Mouse (Mus musculus) embryonic fibroblast, embryonic 13.5 days (primary cell): ENCODE measurements around the gene Ddx43. TPM values are rescaled to one million over a fixed set of nuclear protein-coding genes. Genes with fewer than 3 reads are reported as not detected.
"Not testable (repeated sequence)": the region's sequence is repeated elsewhere in the genome, so short reads cannot be mapped to it uniquely, and the experiment has no call there.

Experiments
- H3K27ac ChIP-seq: 2 replicates; pipeline ENCODE4 v1.5.1; 2012; ENCODE audit warnings: low read length, control low read depth, inconsistent platforms; ENCODE audit not compliant: insufficient read depth
- H3K4me1 ChIP-seq: 2 replicates; pipeline ENCODE4 v1.6.1; 2011; ENCODE audit warnings: low read length; ENCODE audit not compliant: control insufficient read depth, insufficient read depth
- H3K4me3 ChIP-seq: 2 replicates; pipeline ENCODE4 v1.5.1; 2011; ENCODE audit warnings: mild to moderate bottlenecking, control low read depth, low read length; ENCODE audit not compliant: insufficient read depth
- CTCF ChIP-seq: IDR thresholded peaks from 2 replicates; pipeline ENCODE4 v1.5.1; 2011; ENCODE audit warnings: mild to moderate bottlenecking, control low read depth, low read length, moderate library complexity, borderline replicate concordance; ENCODE audit not compliant: insufficient read depth
- POLR2A ChIP-seq: IDR thresholded peaks from 2 replicates; pipeline ENCODE4 v1.6.1; 2011; ENCODE audit warnings: low read depth, mild to moderate bottlenecking, control low read depth, low read length, moderate library complexity
- polyA plus RNA-seq: library from polyadenylated mRNA; stranded (reverse); fragments of >200 nt; gene quantifications from 2 replicates; pipeline ENCODE4 v1.2.4, GENCODE M21; 2011; ENCODE audit warnings: low read depth; ENCODE audit not compliant: missing spikeins, insufficient read length

Ddx43 gene
- polyA plus RNA-seq, 1 experiment: 0.47 TPM

DNA sequence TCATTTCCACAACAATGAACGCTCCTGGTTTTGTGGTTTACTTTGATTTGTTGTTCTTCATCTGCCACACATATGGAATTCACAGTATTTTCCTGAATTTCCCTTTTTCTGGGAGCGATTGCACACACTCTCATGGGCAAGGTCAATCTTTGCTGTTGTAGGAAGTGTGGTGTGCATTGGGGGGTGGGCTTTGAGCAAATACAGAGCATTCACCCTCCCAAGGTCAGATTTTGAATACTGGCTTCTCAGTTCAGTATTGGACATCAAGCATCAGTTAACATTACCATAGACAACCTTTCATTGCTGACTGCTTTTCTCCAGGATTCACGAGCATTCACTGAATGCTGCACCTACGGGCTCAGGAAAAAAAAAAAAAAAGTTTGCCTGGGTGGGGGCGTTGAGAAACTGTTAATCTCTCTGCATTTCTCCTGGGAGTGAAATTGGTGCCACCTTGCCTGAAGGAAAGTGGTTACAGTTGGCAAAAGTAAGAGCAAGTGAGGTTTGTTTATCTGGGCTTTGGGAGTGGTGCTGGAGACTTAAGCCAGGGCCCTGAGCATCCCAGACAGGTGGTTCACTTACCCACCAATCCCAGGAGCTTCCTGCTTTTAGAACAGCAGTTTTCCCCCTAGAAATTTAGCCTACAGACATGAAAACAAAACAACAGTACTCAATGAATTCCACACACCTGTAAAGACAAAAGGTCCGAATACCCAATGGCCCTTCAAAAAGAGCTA, 35.7 kb upstream of the Ddx43 start:
- H3K4me3 ChIP-seq: no peak overlapping the region
- H3K4me1 ChIP-seq: no peaks in the 10 kb centered on the region
- TF ChIP-seq CTCF: no peak
- TF ChIP-seq POLR2A: no peak
- no peak overlapping the region for H3K27ac ChIP-seq

DNA sequence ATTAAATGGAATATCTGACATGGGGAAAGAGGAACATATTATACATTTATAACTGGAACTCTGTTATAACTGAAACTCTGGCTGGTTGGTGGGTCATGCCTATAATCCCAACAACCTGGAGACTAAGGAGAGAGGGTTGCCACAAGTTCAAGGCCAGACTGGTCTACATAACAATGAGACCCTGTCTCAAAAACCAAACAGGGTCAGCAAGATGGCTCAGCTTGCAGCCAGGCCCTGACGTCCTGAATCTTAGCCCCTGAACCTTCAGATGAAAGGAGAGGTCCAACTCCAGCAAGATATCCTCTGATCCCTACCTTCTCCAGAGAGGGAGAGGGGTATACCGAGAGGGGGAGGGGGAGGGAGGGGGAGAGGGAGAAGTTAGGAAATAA, 35.1 kb upstream of the Ddx43 start:
- Histone ChIP-seq H3K4me1 (no peaks in the 10 kb centered on the region), H3K4me3 (no peak overlapping the region), H3K27ac (no peak overlapping the region)
- TF ChIP-seq POLR2A: no peak
- TF ChIP-seq CTCF: no peak

DNA sequence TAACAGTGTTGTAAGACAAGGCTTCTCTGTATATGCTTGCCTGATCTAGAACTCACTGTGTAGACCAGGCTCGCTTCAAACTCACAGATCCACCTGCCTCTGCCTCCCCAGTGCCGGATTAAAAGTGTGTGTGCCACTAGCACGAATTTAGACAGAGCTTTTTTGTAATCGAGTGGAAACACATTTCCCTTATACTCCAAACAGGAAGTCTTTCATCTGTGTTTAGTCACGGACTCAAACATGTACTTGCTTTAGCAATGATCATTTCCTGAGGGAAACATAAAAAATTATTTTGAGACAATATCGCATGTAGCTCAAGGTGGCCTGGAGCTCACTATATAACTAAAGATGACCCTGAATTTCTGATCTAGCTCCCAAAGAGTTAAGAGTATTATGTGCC, 32.2 kb upstream of the Ddx43 start:
- no peak overlapping the region for H3K27ac ChIP-seq
- H3K4me3 ChIP-seq: no peak overlapping the region
- H3K4me1 ChIP-seq: no peaks in the 10 kb centered on the region
- no peak for TF ChIP-seq POLR2A
- no peak for TF ChIP-seq CTCF

DNA sequence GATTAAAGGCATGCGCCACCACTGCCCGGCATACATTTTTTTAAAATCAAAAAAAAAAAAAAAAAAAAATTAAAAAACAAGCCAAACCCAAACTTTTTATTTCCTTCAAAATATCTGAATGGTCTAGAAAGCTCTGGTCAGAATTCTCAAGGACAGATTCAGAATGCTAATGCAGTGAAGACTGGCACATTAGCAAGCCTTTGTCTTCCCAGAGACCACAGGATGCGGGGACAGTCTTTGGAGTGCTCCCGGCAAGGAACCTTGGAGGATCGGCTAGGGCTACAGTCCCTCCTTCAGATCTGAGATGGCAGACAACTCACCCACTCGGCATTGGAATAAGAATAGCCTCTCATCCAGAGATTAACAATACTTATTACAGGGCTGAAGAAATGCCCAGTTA, 30.9 kb upstream of the Ddx43 start:
- no peaks in the 10 kb centered on the region for H3K4me1 ChIP-seq
- TF ChIP-seq CTCF: no peak
- no peak for TF ChIP-seq POLR2A
- no peak overlapping the region for H3K27ac ChIP-seq
- H3K4me3 ChIP-seq: no peak overlapping the region

DNA sequence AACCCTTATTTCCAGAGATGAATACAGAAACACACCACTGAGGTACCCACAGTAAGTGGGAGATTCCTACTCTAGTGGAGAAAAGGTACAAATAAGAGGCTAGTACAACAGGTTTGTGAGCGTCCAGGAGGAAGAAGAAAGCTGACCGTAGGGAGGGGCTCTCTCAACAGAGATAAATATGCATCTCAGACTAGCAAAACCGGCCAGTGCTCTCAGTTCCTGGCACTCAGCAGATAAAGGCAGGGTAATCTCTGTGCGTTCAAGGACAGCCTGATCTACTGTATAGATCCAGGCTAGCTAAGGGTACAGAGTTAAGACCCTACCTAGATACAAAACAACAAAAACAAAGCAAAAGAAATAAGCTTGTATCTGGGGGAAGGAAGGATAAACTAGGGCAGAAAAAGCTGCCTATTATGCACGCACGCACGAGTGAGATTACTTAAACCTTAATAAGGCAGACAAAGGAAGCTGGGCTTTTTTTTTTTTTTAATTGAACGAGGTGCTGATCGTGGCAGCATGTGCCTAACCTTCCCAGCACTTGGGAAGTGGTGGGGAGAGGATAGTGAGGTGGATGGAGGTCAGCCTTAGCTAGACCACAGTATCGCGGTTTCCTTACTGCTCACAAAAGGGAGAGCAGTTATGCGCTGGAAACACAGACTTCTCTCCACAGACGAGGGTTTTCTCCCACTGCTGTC, 29.6 kb upstream of the Ddx43 start:
- no peaks in the 10 kb centered on the region for H3K4me1 ChIP-seq
- TF ChIP-seq POLR2A (no peak), CTCF (no peak)
- H3K27ac ChIP-seq: no peak overlapping the region
- no peak overlapping the region for H3K4me3 ChIP-seq

DNA sequence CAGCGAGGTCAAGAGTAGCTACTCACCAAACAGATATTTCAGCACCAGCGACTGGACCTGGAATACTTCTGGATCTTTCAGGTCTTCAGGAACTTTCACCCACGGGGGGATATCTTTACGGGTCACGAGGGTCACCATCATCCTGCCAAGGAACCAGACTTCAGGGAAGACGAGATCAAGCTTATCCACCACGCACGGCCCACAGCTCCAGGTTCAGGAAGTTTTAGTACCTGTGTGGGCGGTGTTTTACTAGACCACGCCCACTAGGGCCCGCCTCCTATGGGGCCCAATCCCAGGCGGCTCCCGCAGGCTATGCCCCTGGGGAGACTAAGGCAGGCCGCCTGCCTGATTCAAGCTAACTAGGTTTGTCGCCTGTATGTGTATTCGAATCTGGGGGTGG, 27.6 kb upstream of the Ddx43 start, which contains the start of gene Dppa5a:
Gene Dppa5a, minus strand, starts transcription at position 219 of the 400 bp plus-strand sequence.
- not testable (repeated sequence) for H3K4me3 ChIP-seq, H3K27ac ChIP-seq

DNA sequence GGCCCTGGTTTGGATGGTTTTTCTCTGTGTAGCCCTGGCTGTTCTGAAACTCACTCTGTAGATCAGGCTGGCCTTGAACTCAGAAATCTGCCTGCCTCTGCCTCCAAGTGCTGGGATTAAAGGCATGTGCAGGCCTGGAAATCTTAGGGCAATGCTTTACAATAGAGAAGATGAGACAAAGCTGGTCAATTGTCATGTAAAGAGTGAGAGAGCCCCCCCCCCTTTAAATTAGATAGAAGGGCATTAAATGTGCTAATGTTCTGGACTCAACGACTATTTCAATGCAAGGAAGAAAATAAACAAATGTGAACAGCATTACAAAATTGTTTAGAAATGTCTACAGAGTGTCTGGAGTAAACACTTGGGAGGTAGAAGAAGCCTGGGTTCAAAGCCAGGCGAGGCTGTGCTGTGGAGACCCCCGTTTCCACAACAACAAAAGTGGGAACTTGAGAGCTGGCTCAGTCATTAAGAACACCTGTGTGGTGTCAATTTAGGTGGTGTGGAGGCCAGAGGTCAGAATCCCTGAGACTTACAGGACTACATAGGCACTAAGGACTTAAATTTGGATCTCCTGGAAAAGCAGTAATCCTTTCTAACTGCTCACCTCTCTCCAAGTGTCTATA, 26.8 kb upstream of the Ddx43 start:
- no peak for TF ChIP-seq CTCF
- TF ChIP-seq POLR2A: no peak
- Histone ChIP-seq H3K4me1 (no peaks in the 10 kb centered on the region), H3K4me3 (no peak overlapping the region), H3K27ac (no peak overlapping the region)

More for the DNA sequence above, 27.6 kb upstream of the Ddx43 start, which contains the start of gene Dppa5a:
- H3K4me1 ChIP-seq: not testable (repeated sequence)

DNA sequence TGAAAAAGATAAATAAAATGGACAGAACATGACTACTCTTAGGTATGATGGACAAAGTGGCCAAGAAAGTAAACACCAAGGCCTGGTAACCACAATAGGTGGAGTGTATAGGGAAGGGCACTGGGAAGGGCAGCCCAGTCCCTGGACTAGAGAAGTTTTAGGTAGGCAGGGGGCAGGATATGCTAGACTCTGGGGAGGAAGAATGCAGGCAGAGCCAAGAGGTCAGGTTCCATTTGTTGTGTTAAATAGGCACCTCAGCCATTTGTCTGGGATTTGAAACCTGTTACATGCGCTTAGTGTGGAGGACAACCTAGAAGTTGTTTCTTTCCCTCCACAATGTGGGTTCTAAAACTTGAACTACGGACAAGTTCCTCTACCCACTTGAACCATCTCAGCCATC, 26.2 kb upstream of the Ddx43 start:
- no peak overlapping the region for H3K27ac ChIP-seq
- TF ChIP-seq CTCF: no peak
- no peak for TF ChIP-seq POLR2A
- H3K4me1 ChIP-seq: no peaks in the 10 kb centered on the region
- no peak overlapping the region for H3K4me3 ChIP-seq

DNA sequence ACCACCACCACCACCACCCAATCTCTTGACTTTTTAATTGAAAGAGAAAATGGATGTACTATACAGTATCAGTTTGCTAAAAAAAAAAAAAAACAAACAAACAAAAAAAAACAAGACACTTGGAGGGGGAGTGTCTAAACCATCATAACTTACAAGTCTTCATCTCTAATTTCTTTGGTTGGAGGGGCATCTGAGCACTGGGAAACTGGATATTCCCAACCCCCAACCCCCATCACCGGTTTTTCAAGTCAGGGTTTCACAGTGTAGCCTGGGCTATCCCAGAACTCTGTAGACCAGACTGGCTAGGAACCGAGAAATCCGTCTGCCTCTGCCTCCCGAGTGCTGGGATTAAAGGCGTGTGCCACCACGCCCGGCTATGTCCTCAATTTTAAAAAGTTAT, 25.8 kb upstream of the Ddx43 start:
- H3K27ac ChIP-seq: no peak overlapping the region

DNA sequence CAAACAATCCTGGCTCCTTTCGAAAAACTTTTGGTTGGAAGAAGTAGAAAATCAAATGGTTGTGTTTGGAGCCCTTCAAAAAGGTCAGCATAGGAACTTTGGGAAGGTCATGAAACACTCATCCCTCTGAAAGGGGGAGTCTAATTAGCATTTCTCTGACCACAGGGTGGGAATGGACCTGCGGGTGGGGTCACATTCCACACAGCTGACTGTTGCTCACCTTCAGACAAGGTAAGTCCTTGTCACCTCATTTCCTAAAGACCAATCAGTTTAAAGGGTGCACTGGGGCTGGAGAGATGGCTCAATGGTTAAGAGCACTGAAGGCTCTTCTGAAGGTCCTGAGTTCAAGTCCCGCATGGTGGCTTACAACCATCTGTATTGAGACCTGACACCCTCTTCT, 24.1 kb upstream of the Ddx43 start:
- no peaks in the 10 kb centered on the region for H3K4me1 ChIP-seq
- H3K27ac ChIP-seq: no peak overlapping the region
- TF ChIP-seq CTCF (no peak), POLR2A (no peak)
- H3K4me3 ChIP-seq: no peak overlapping the region

More for the DNA sequence above, 25.8 kb upstream of the Ddx43 start:
- no peaks in the 10 kb centered on the region for H3K4me1 ChIP-seq
- H3K4me3 ChIP-seq: no peak overlapping the region
- TF ChIP-seq CTCF (no peak), POLR2A (no peak)
